Mouse (Mus musculus) cortical plate, adult 2 months (tissue): ENCODE data around the gene Rasgrp2.

Source experiments
- CTCF ChIP-seq: fragments of 200-500 bp; IDR thresholded peaks from 2 replicates; pipeline ENCODE4 v1.5.1; 2011; ENCODE audit warnings: mild to moderate bottlenecking, control low read depth, low read length; ENCODE audit not compliant: insufficient read depth; ENCODE audit errors: extremely low read depth
- POLR2A ChIP-seq: fragments of 200-500 bp; IDR thresholded peaks from 2 replicates; pipeline ENCODE4 v1.6.1; 2011; ENCODE audit warnings: mild to moderate bottlenecking, low read length, control low read depth; ENCODE audit not compliant: insufficient read depth; ENCODE audit errors: extremely low read depth

GRCm38 (mm10) chr19:6454041-6454720, 55.0 kb downstream of the Rasgrp2 start:
- TF ChIP-seq POLR2A (no peak), CTCF (no peak)
